Mouse (Mus musculus): ENCODE results near the gene Krt80. TPM values are rescaled to one million over a fixed set of nuclear protein-coding genes. Genes with fewer than 3 reads are reported as not detected.

The Krt80 gene
- total RNA-seq, 2 experiments from 2014 or later = 2.0 to 2.1 TPM

Small RNAs within 50 kb of the gene (microRNA-seq; reads per million reads assigned to microRNA genes)
- 4.0 to 10.8 reads per million in 2 experiments for gene Mir1941 (ENCODE audit: borderline number of aligned reads in 2 of 2)

Other genes starting within 250 kb of the Krt80 start
- gene Acvrl1, start 241.6 kb downstream of the Krt80 start, total RNA-seq (2021) = 10 to 100 TPM; 22.3 to 31.1 TPM
- gene Acvr1b, start 196.1 kb downstream of the Krt80 start, total RNA-seq (2021) = 10 to 100 TPM; 12.6 to 14.6 TPM
- gene Grasp, start 146.0 kb downstream of the Krt80 start, total RNA-seq (2021) = 10 to 100 TPM; 10.7 to 12.0 TPM
- gene Nr4a1, start 115.9 kb downstream of the Krt80 start, total RNA-seq (2021) = 10 to 100 TPM in 1 of 2 experiments, 1 to 10 TPM in 1; 5.2 to 98.5 TPM
- gene Atg101, start 85.9 kb downstream of the Krt80 start, total RNA-seq (2021) = 10 to 100 TPM; 23.7 to 23.9 TPM
- 1 to 10 TPM in 1 of 2 experiments, under 1 TPM in 1; 0.94 to 1.4 TPM for gene 6030408B16Rik, start 77.0 kb downstream of the Krt80 start, total RNA-seq (2021)
- gene Krt7, start 40.9 kb upstream of the Krt80 start, total RNA-seq (2021) = 1 to 10 TPM; 2.1 to 2.9 TPM
- not detected for gene Krt87, start 68.6 kb upstream of the Krt80 start, total RNA-seq (2021)
- not detected for gene Krt88, start 77.6 kb upstream of the Krt80 start, total RNA-seq (2021)
- gene Krt81, start 93.6 kb upstream of the Krt80 start, total RNA-seq (2021) = not detected
- not detected for gene Krt86, start 103.3 kb upstream of the Krt80 start, total RNA-seq (2021)
- not detected for gene Krt83, start 121.3 kb upstream of the Krt80 start, total RNA-seq (2021)
- not detected for gene Gm49425, start 147.1 kb upstream of the Krt80 start, total RNA-seq (2021)
- not detected for gene Krt84, start 162.7 kb upstream of the Krt80 start, total RNA-seq (2021)
- not detected for gene Krt82, start 180.5 kb upstream of the Krt80 start, total RNA-seq (2021)
- gene Krt90, start 192.8 kb upstream of the Krt80 start, total RNA-seq (2021) = not detected
- gene Krt75, start 203.7 kb upstream of the Krt80 start, total RNA-seq (2021) = not detected

Measured in heart, postnatal 36 days (tissue).